Mouse (Mus musculus) embryo, embryonic 10 days (tissue): ENCODE measurements around the gene Aldh3b3.

Experiments used
- DNase-seq: peaks from one replicate; pipeline ENCODE4 v3.0.0-alpha.2; 2015; ENCODE audit warnings: low spot score

Aldh3b3 gene

GRCm38 (mm10) chr19:4001752-4002151 is 43.3 kb downstream of the Aldh3b3 start:
- no peak for DNase-seq

GRCm38 (mm10) chr19:4003112-4003511 is 44.7 kb downstream of the Aldh3b3 start, which contains the start of gene Doc2g:
Gene Doc2g (plus strand): TSS chr19:4003313.
- no peak for DNase-seq

- DNase-seq: no peak
Observed at GRCm38 (mm10) chr19:4003641-4004040, 45.2 kb downstream of the Aldh3b3 start.

GRCm38 (mm10) chr19:4004331-4004730 is 45.9 kb downstream of the Aldh3b3 start:
- DNase-seq: no peak

- DNase-seq: no peak
Observed at GRCm38 (mm10) chr19:4005091-4005490, 46.6 kb downstream of the Aldh3b3 start.

GRCm38 (mm10) chr19:4005971-4006370 is 47.5 kb downstream of the Aldh3b3 start:
- no peak for DNase-seq

- no peak for DNase-seq
Observed at GRCm38 (mm10) chr19:4011086-4011485, 52.6 kb downstream of the Aldh3b3 start.

- DNase-seq: peak; percentile 99
Observed at GRCm38 (mm10) chr19:4012432-4013022, 54.1 kb downstream of the Aldh3b3 start, which contains the start of gene Ndufv1. Gene Ndufv1 (minus strand): TSS chr19:4012806.

GRCm38 (mm10) chr19:4013066-4013465 is 54.6 kb downstream of the Aldh3b3 start:
- no peak for DNase-seq

- DNase-seq: no peak
Observed at GRCm38 (mm10) chr19:4014802-4015201, 56.4 kb downstream of the Aldh3b3 start.

- DNase-seq: no peak
Observed at GRCm38 (mm10) chr19:4015635-4016034, 57.2 kb downstream of the Aldh3b3 start.

GRCm38 (mm10) chr19:4017921-4018587 is 59.6 kb downstream of the Aldh3b3 start:
- no peak for DNase-seq

- peak; percentile 87 for DNase-seq
Observed at GRCm38 (mm10) chr19:4018743-4019583, 60.5 kb downstream of the Aldh3b3 start.
